Mouse (Mus musculus) heart, adult 2 months (tissue): ENCODE measurements at regions not wholly inside any gene's neighbourhood (a gene's known extent, or its start where the extent isn't known, plus 50 kb on each side); places are given as distances from the start of the nearest gene placed in this dataset.
A peak's percentile ranks its signal among the peaks of the same experiment; 100 is the strongest.

Experiments used
- DNase-seq, 2 experiments: peaks; one replicate each; pipeline ENCODE4 v3.0.0; 2021
- H3K27ac ChIP-seq: fragments of 200-600 bp; 2 replicates; pipeline ENCODE4 v1.8.1; 2022
- H3K27me3 ChIP-seq: fragments of 200-500 bp; 2 replicates; pipeline ENCODE4 v1.6.1; 2012; ENCODE audit warnings: mild to moderate bottlenecking, low read length, inconsistent platforms, mixed read lengths; ENCODE audit not compliant: control insufficient read depth, insufficient read depth
- H3K36me3 ChIP-seq: fragments of 200-500 bp; 2 replicates; pipeline ENCODE4 v1.6.1; 2012; ENCODE audit warnings: low read length, inconsistent platforms; ENCODE audit not compliant: control insufficient read depth, insufficient read depth
- H3K4me1 ChIP-seq: fragments of 200-500 bp; 2 replicates; pipeline ENCODE4 v1.6.1; 2011; ENCODE audit warnings: low read length; ENCODE audit not compliant: control insufficient read depth, insufficient read depth
- H3K4me3 ChIP-seq: fragments of 200-600 bp; 2 replicates; pipeline ENCODE4 v1.8.1; 2022
- H3K79me2 ChIP-seq: fragments of 200-500 bp; replicated peaks from 2 replicates; pipeline ENCODE4 v1.6.1; 2012; ENCODE audit warnings: mild to moderate bottlenecking, inconsistent platforms, low read length, moderate library complexity, mixed read lengths; ENCODE audit not compliant: control insufficient read depth, insufficient read depth
- H3K9ac ChIP-seq: fragments of 200-500 bp; 2 replicates; pipeline ENCODE4 v1.6.1; 2012; ENCODE audit warnings: low read depth, mild to moderate bottlenecking, control low read depth, inconsistent platforms, low read length, mixed read lengths
- CTCF ChIP-seq: fragments of 200-600 bp; IDR thresholded peaks from 2 replicates; pipeline ENCODE4 v1.8.1; 2022; ENCODE audit warnings: antibody characterized with exemption, mild to moderate bottlenecking, moderate library complexity
- EP300 ChIP-seq: fragments of 200-500 bp; IDR thresholded peaks from 2 replicates; pipeline ENCODE4 v1.6.1; 2011; ENCODE audit warnings: low read depth, low read length, control low read depth; ENCODE audit not compliant: insufficient read depth
- POLR2A ChIP-seq: fragments of 200-500 bp; IDR thresholded peaks from 2 replicates; pipeline ENCODE4 v1.6.1; 2011; ENCODE audit warnings: mild to moderate bottlenecking, low read depth, low read length, control low read depth; ENCODE audit not compliant: insufficient read depth
- WGBS: fragments of 180-500 bp; shearing (Covaris S2); methylation state at CpG from one replicate; pipeline ENCODE4 v1.1.7; 2018; 5-methylcytosine and 5-hydroxymethylcytosine counted together
- intact Hi-C: fragments of 180-260 bp; cut with DNase I; formaldehyde crosslinking; loops from one replicate; pipeline ENCODE4 v1.15.1; 2025

DNA sequence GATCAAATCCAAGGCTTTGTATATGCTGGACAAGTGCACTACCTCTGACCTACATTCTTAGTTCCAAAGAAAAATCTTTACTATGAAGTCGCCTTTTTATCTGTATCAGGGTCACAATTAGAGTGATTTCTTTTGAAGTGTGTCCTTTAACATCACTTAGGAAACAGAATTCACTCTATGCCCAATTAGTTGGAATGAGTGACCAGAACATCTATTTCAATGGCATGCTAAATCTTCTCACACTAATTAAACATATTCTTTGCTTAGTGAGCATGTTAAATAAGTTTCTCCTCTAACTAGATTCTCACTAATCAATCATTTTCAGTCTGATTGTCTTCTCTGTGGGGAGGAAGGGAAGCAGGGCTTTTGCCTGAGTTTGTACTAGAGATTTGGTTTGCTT, 84.9 kb downstream of the Arl6ip6 start:
- no peaks in the 10 kb centered on the region for H3K4me1 ChIP-seq
- no peaks in the 10 kb centered on the region for H3K79me2 ChIP-seq
- no peaks in the 10 kb centered on the region for H3K36me3 ChIP-seq
- H3K27me3 ChIP-seq: no peaks in the 10 kb centered on the region
- no peak for DNase-seq
- intact Hi-C loops: no loop called here
- no peak overlapping the region for H3K9ac ChIP-seq
- H3K27ac ChIP-seq: no peak overlapping the region
- H3K4me3 ChIP-seq: no peak overlapping the region
- TF ChIP-seq CTCF (no peak), POLR2A (no peak), EP300 (no peak)
- WGBS: 40% methylated on average over 1 of the region's 1 CpGs

DNA sequence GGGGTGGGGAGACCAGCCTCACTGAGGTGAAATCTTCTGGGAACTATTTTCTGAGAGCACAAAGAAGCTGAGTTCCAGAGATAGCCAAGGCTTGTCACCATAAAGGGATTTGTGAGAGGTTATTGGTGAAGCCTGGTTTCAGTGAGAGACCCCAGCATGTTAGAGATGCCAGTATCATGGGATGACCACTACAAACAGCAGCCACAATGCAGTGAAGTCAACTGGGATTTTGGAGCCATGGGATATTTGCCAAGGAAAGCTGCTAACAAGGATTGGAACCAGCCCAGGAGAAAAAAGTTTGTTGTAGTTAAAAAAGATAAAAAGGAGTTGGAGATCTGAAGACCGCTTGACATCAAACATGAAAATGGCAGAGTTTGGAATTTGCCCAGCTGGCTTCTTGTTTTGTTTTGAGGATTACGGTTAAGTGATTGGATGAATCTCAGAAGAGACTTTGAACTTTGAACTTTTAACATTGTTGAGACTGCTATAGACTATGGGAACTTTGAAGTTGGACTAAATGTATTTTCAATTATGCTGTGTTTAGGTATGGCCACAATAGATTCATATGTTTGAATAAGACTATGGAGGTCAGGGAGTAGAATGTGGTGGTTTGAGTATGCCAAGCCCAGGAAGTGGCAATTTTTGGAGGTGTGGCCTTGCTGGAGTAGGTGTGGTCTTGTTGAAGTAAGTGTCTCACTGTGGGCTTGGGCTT, 110.3 kb downstream of the Arl6ip6 start:
- no peak overlapping the region for H3K27ac ChIP-seq
- WGBS: 46% methylated on average over 2 of the region's 2 CpGs

DNA sequence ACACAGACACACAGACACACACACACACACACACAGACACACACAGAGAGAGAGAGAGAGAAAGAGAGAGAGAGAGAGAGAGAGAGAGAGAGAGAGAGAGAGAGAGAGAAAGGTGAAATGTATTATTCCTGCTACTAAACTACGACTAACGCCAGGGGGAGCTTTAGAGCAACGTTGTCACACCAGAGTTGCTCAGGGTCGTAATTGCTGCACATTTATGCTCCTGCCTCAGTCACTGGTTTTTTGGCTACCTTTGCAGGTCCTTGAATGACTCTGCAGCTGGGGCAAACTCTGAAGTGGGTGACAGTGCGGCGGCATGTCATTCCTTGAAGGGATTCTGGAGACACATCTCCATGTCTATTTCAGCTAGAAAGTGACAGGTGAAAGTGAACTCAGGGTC, 139.2 kb downstream of the Arl6ip6 start:
- H3K4me1 ChIP-seq: no peaks in the 10 kb centered on the region
- no peak overlapping the region for H3K4me3 ChIP-seq
- no peaks in the 10 kb centered on the region for H3K36me3 ChIP-seq
- H3K9ac ChIP-seq: no peak overlapping the region
- H3K79me2 ChIP-seq: no peaks in the 10 kb centered on the region
- no peak for DNase-seq
- intact Hi-C loops: loop anchor here (10.0 kb wide), 1 partner anchor 784 kb away; no protein-coding TSS in a partner anchor
- H3K27ac ChIP-seq: no peak overlapping the region
- 33% methylated on average over 6 of the region's 6 CpGs for WGBS
- H3K27me3 ChIP-seq: no peaks in the 10 kb centered on the region
- no peak for TF ChIP-seq POLR2A
- peak; percentile 45 for TF ChIP-seq CTCF
- no peak for TF ChIP-seq EP300

More for the DNA sequence above, 110.3 kb downstream of the Arl6ip6 start:
- DNase-seq: no peak
- Histone ChIP-seq H3K79me2 (no peaks in the 10 kb centered on the region), H3K9ac (no peak overlapping the region), H3K4me1 (no peaks in the 10 kb centered on the region), H3K36me3 (no peaks in the 10 kb centered on the region), H3K27me3 (no peaks in the 10 kb centered on the region), H3K4me3 (no peak overlapping the region)
- no peak for TF ChIP-seq CTCF
- TF ChIP-seq EP300: no peak
- TF ChIP-seq POLR2A: no peak
- intact Hi-C loops: no loop called here

DNA sequence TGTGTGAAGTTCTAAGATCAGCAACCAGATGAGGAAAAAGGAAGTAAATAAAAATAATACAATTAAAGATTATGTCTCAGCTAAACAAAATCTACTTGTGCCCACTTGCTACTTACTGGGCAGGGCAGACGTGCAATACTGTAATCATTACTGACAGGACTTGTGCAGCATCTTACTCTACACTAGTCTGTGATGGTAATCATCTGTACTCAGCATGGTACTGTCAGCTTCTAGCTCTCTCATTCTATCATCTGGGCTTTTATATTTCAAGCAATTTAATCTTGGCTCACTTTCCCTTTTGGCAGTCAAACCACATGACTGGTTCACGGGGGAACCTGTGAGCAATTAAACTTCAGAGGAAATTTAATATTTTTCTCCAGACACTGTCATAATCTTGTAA, 167.5 kb downstream of the Arl6ip6 start:
- no peak overlapping the region for H3K9ac ChIP-seq
- 46% methylated on average over 2 of the region's 2 CpGs for WGBS
- intact Hi-C loops: no loop called here

DNA sequence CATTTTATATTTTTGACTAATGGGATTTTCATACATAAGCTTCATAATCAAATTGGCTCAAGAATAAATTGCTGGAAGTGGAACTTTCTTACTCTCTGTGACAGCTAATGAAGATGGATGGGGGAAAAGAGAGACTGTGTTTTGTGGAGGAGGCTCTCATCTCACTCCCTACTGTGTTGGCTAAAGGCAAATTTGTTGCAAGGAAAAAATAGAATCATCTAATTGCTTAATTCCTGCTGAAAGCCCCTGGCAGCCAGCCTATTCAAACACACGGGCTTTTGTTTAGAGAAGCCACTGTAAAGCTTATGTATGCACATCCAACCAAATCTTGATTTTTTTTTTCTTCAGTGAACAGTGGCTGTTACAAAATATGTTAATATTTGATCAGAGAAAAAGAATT, 190.8 kb downstream of the Arl6ip6 start:
- no peak for TF ChIP-seq CTCF
- TF ChIP-seq EP300: no peak
- no peak for TF ChIP-seq POLR2A
- Histone ChIP-seq H3K36me3 (no peaks in the 10 kb centered on the region), H3K27ac (no peak overlapping the region), H3K4me3 (no peak overlapping the region), H3K27me3 (no peaks in the 10 kb centered on the region), H3K9ac (no peak overlapping the region), H3K79me2 (no peaks in the 10 kb centered on the region), H3K4me1 (no peaks in the 10 kb centered on the region)
- intact Hi-C loops: no loop called here
- no peak for DNase-seq
- 23% methylated on average over 1 of the region's 1 CpGs for WGBS

More for the DNA sequence above, 167.5 kb downstream of the Arl6ip6 start:
- Histone ChIP-seq H3K36me3 (no peaks in the 10 kb centered on the region), H3K4me3 (no peak overlapping the region), H3K79me2 (no peaks in the 10 kb centered on the region), H3K4me1 (no peaks in the 10 kb centered on the region), H3K27ac (no peak overlapping the region), H3K27me3 (no peaks in the 10 kb centered on the region)
- no peak for TF ChIP-seq POLR2A
- TF ChIP-seq EP300: no peak
- TF ChIP-seq CTCF: no peak
- no peak for DNase-seq

DNA sequence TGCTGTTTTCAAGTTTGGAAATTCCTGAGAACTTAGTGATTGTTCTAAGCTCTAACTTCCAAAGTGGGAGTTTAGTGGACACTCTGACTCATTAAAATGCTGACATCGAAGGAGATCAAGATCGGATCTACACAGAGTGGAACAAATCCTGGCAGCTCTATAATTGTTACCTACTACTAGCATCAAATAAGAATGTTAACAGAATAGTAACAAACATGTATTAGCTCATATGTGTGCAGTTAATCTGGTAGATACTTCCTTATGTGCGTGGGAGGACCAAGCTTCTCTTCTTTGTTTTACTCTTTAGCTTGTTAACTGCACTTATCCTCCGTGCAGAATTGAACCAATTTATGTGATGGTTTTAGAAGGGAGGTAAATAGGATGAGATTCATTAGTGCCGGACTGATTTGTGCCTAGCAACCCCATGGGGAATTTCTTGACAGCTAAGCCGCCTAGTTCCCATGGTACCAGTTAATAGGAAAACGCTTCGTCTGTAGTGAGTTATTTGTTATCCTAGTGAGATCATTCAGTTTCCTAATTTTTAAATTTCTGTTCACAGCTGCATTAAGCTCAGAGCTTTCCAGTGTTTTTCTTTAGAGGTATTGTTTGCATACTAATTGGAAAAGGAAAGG, 193.1 kb downstream of the Arl6ip6 start:
- TF ChIP-seq CTCF: no peak
- 69% methylated on average over 8 of the region's 8 CpGs for WGBS
- no peaks in the 10 kb centered on the region for H3K27me3 ChIP-seq
- no peak overlapping the region for H3K27ac ChIP-seq
- H3K4me1 ChIP-seq: no peaks in the 10 kb centered on the region
- no peaks in the 10 kb centered on the region for H3K36me3 ChIP-seq
- no peak overlapping the region for H3K9ac ChIP-seq
- no peak for DNase-seq
- no peaks in the 10 kb centered on the region for H3K79me2 ChIP-seq
- no peak overlapping the region for H3K4me3 ChIP-seq
- intact Hi-C loops: no loop called here
